Mouse (Mus musculus) fat pad, adult 2 months (tissue): ENCODE data around the gene Lypd3.
"Not testable (repeated sequence)": the region's sequence is repeated elsewhere in the genome, so short reads cannot be mapped to it uniquely, and the experiment has no call there.

ENCODE experiments used
- DNase-seq: peaks from one replicate; pipeline ENCODE4 v3.0.0-alpha.2; 2011; ENCODE audit warnings: low read depth, low spot score; ENCODE audit errors: extremely low read depth

Lypd3 gene

DNA sequence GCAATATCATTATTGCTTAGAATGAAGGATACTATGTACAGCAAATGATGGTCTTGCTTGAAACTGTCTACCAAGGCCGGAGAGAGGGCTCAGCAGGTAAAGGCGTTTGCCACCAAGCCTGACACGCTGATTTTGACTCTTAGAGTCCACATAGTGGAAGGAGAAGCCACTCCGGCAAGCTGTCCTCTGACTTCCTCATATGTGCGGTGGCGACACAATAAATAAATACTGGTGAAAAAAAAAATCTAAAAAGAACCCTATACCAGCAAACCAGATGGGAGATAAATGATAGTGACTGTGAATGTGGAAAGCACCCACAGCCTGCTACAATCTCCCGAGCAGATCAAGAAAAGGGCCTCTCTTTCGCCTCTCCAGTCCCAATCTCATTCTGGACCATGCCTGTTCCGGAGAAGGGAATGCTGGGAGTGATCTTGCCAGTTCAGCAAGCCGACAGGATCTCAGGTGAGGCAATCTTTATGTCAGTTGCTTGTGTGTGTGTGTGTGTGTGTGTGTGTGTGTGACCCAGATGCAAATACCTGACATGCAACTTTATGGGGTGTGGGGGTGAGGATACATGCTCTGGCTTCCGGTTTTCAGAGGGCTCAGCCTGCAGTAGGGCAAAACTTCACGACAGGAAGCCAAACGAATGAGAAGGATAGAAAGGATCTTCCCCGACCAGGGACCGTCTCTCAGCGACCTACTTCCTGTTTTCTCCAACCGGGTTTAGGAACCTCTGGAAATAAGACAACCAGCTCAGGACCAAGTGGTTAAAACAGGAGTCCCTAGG is 25.0 kb downstream of the Lypd3 start:
- DNase-seq, result no peak

DNA sequence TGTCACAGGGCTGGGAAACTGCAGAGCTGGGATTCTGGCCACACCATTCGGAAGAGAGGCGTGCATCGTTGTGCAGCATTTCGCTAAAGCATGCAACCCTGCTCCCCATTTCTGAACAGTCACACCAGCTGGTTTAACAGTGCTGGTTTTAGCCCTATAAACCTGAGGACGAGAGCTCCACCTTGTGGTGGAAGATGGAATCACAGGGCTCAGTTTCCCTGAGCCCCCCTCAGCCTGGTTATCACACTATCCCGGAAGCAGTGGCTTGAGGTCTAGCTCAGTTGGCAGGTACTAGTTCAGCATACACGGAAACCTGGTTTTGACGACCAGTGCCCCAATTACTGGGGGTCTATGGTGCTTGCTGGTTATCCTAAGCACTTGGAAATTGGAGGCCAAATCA is 26.2 kb downstream of the Lypd3 start:
- DNase-seq, result no peak

DNA sequence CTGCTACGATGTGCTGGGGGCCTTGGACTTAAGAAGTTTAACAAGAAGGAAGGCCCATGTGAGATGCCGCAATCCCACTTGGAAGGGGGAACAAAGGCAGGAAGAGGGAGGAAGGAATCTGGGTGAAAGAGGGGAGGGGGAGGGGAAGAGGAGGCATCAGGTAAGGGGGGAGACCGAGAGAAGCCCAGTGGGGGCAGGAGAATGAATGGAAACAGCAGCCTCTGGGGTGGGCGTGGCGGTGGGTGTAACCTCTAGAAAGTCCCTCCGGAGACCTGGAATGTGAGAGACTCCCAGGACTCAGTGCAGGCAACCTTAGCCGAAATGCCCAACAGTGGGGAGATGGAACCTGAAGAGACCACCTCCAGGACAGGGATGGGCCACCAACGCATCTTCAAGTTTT is 28.0 kb downstream of the Lypd3 start:
- DNase-seq, result no peak

DNA sequence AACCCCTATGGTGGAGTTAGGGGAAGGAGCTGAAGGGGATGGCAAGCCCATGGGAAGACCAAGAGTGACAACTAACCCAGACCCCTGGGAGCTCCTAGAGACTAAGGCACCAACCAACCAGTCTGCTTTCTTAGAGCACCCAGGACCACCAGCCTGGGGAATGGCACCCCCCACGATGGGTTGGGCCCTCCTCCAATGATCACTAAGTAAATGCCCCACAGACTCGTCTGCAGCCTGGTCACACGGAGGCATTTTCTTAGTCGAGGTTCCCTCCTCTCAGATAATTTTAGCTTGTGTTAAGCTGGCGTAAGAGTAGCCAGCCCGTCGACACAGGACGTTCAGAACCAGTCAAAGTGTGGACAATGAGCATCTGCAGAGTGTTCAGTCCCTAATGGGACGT is 28.6 kb downstream of the Lypd3 start:
- DNase-seq, result no peak

DNA sequence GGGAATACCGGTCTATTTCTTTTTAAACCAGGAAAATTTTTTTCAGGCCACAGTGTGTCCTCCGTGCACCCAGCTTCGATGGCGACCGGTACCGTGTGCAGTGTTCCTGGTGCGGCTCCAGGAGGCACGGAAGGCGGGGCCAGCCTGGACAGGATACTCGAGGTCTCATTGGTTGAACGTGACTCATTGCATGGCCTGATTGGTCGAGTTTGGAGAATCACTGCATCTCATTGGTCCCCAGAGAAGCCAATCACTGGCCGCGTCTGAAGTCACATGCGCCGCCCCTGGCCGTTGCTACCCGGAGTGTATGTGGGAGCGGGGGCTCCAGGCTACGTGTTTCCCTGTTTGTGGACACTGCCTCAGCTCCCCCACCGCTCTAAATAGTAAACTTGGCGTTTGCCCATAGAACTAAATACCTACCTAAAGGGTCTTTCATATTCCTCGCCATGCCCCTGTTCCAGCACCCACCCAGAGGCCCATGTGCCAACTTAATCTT is 35.6 kb downstream of the Lypd3 start:
- no peak for DNase-seq

DNA sequence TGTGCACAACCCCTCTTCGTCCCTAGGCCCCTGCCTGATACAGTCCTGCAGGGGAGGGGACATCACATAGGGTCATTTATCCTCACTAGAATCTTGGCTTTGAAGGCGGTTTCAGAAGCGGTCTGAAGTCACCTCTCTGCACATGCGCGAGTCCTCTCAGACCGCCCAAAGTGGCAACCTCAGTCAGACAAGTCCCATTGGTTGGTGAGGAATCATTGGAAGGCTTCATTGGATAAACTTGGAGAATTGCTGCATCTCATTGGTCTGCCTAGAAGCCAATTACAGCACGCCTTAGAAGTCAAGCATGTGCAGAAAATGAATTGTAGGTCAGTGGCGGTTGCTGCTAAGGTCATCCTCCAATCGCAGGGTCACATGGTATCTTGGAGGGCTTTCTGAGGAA is 40.2 kb downstream of the Lypd3 start, which contains the start of gene Tex101:
Tex101 (minus strand) TSS at position 101 of the 400 bp plus-strand sequence.
- no peak for DNase-seq

DNA sequence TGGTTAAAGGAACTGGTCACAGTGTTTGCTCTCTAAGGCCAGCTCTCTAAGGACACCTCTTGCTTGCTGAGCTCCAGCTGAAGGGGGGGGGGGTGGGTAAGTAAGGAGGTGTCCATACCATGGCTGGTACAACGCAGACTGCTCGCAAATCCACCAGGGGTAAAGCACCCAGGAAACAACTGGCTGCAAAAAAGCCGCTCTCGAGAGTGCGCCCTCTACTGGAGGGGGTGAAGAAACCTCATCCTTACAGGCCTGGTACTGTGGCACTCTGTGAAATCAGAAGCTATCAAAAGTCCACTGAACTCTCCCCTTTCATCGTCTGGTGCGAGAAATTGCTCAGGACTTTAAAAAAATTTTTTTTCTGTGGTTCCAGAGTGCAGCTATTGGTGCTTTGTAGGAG is 47.8 kb downstream of the Lypd3 start:
- DNase-seq, result not testable (repeated sequence)

DNA sequence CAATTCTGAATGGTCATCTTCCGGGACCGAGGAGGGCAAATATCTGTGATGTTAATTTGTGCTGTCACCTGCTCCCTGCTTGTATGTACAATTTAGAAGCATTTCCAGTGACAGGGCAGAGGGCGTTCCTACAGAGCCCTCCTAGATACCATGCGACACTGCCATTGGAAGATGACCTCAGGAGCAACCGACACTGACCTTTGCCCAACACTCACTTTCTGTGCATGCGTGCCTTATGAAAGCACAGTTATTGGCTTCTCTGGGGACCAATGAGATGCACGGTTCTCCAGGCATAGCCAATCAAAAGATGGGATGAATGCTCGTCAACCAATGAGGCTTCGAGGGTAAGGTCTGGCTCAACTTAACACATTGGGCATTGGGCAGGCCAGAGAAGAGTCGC is 51.2 kb downstream of the Lypd3 start:
- DNase-seq, result not testable (repeated sequence)
